Mouse (Mus musculus) limb, embryonic 11.5 days (tissue): Measurements from ENCODE around the gene Sox18. TPM values are rescaled to one million over a fixed set of nuclear protein-coding genes. Genes with fewer than 3 reads are reported as not detected.

Source experiments
- ATAC-seq: fragments of 200-750 bp; cut with Nextera tagmentation; 2 replicates; pipeline ENCODE4 v1.8.0; 2017; ENCODE audit warnings: low read depth; ENCODE audit not compliant: insufficient number of reproducible peaks, low FRiP score, low TSS enrichment
- DNase-seq: peaks from one replicate; pipeline ENCODE4 v3.0.0-alpha.2; 2015; ENCODE audit warnings: low spot score
- H3K27ac ChIP-seq: fragments of 300-500 bp; sonication (generic); replicated peaks from 2 replicates; pipeline ENCODE4 v1.5.1; 2014; ENCODE audit warnings: low read depth, mild to moderate bottlenecking, low read length
- H3K27me3 ChIP-seq: fragments of 300-500 bp; sonication (generic); 2 replicates; pipeline ENCODE4 v1.6.1; 2014; ENCODE audit warnings: mild to moderate bottlenecking, low read length, mixed read lengths; ENCODE audit not compliant: control insufficient read depth, insufficient read depth
- H3K36me3 ChIP-seq: fragments of 300-500 bp; sonication (generic); 2 replicates; pipeline ENCODE4 v1.6.1; 2014; ENCODE audit warnings: mild to moderate bottlenecking, low read length, moderate library complexity, mixed read lengths; ENCODE audit not compliant: control insufficient read depth, insufficient read depth
- H3K4me1 ChIP-seq: fragments of 300-500 bp; sonication (generic); 2 replicates; pipeline ENCODE4 v1.6.1; 2014; ENCODE audit warnings: low read length, mixed read lengths; ENCODE audit not compliant: control insufficient read depth, insufficient read depth
- H3K4me2 ChIP-seq: fragments of 300-500 bp; sonication (generic); 2 replicates; pipeline ENCODE4 v1.6.1; 2014; ENCODE audit warnings: low read depth, mild to moderate bottlenecking, moderate library complexity; ENCODE audit not compliant: severe bottlenecking
- H3K4me3 ChIP-seq: fragments of 300-500 bp; sonication (generic); 2 replicates; pipeline ENCODE4 v1.5.1; 2014; ENCODE audit warnings: low read depth, low read length
- H3K9ac ChIP-seq: fragments of 300-500 bp; sonication (generic); 2 replicates; pipeline ENCODE4 v1.6.1; 2014; ENCODE audit warnings: mild to moderate bottlenecking, low read length
- H3K9me3 ChIP-seq: fragments of 300-500 bp; sonication (generic); 2 replicates; pipeline ENCODE4 v1.6.1; 2016; ENCODE audit warnings: low read length; ENCODE audit not compliant: control insufficient read depth
- polyA plus RNA-seq: library from polyadenylated mRNA; unstranded; fragments of >200 nt; fragmentation: Nextera tagmentation; extraction: Ambion mirVana; gene quantifications from 2 replicates; pipeline ENCODE4 v1.2.1, GENCODE M21; 2014

Gene Sox18
- polyA plus RNA-seq, 1 experiment from 2014 or later: 21.4 TPM

DNA sequence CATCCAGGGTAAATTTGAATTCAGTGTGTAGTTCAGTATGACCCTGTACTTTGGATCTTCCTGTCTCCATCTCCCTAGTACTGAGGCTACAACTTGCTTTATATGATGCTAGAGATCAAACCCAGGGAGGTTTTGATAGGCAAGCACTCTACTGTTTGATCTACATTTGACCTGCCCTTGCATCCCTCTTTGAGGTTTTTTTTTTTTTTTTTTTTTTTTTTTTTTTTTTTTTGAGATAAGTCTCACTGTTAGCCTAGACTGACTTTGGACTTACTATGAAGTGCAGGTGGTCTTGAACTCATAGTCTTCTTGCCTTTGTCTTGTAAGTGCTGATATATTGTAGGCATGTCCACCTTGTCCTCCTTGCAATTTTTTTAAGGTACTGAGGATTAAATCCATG, 43.0 kb downstream of the Sox18 start:
- Histone ChIP-seq H3K4me3 (no peak overlapping the region), H3K36me3 (peaks cover 5% of the 10 kb centered on the region), H3K9me3 (no peaks in the 10 kb centered on the region), H3K27ac (no peak overlapping the region), H3K4me1 (no peaks in the 10 kb centered on the region), H3K27me3 (no peaks in the 10 kb centered on the region), H3K4me2 (no peak overlapping the region), H3K9ac (no peak overlapping the region)
- DNase-seq (no peak), ATAC-seq (no peak)

DNA sequence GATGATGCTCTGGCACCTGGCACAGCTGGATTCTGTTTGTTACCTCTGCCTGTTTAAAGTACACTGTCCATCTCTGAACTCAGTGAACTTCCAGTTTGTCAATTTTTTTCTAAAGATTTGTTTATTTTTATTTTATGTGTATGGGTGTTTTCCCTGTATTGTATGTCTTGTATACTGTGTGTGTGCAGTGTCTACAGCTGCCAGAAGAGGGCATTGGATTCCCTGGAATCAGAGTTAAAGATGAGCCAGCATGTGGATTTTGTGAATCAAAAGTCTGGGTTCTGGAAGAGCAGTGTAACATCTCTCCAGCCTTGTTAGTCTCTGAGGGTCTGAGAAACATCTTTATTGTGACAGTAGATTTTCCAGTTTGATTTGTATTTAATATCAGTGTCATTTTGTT, 48.0 kb downstream of the Sox18 start:
- no peak overlapping the region for H3K4me2 ChIP-seq
- H3K9ac ChIP-seq: no peak overlapping the region
- peaks cover 15% of the 10 kb centered on the region for H3K36me3 ChIP-seq
- no peaks in the 10 kb centered on the region for H3K4me1 ChIP-seq
- ATAC-seq (no peak), DNase-seq (peak; percentile 38)
- H3K27ac ChIP-seq: no peak overlapping the region
- no peak overlapping the region for H3K4me3 ChIP-seq
- H3K27me3 ChIP-seq: no peaks in the 10 kb centered on the region
- no peaks in the 10 kb centered on the region for H3K9me3 ChIP-seq

Other genes with a start within 250 kb of the Sox18 start
- 9.8 and 10.1 TPM in 2 replicates for gene Zbtb46, start 212.2 kb downstream of the Sox18 start, polyA plus RNA-seq
- 0.08 and 0.21 TPM in 2 replicates for gene Abhd16b, start 178.4 kb downstream of the Sox18 start, polyA plus RNA-seq
- 165 and 175 TPM in 2 replicates for gene Tpd52l2, start 174.5 kb downstream of the Sox18 start, polyA plus RNA-seq
- gene Dnajc5, start 151.2 kb downstream of the Sox18 start, polyA plus RNA-seq: 75.3 and 80.9 TPM in 2 replicates
- 34.4 and 39.7 TPM in 2 replicates for gene Uckl1, start 86.7 kb downstream of the Sox18 start, polyA plus RNA-seq
- 78.7 and 82.5 TPM in 2 replicates for gene Prpf6, start 79.8 kb downstream of the Sox18 start, polyA plus RNA-seq
- gene Zfp512b, start 78.8 kb downstream of the Sox18 start, polyA plus RNA-seq: 30.9 and 41.1 TPM in 2 replicates
- gene Samd10, start 72.4 kb downstream of the Sox18 start, polyA plus RNA-seq: 14.9 and 17.7 TPM in 2 replicates
- 0.68 and 0.88 TPM in 2 replicates for gene Gm29797, start 14.6 kb downstream of the Sox18 start, polyA plus RNA-seq
- gene Tcea2, start 8.7 kb upstream of the Sox18 start, polyA plus RNA-seq: 23.2 and 25.2 TPM in 2 replicates
- 92.5 and 97.1 TPM in 2 replicates for gene Rgs19, start 22.3 kb upstream of the Sox18 start, polyA plus RNA-seq
- not detected in 2 replicates for gene Lkaaear1, start 26.8 kb upstream of the Sox18 start, polyA plus RNA-seq
- gene Oprl1, start 43.4 kb upstream of the Sox18 start, polyA plus RNA-seq: 0.69 and 1.0 TPM in 2 replicates
- gene Myt1, start 91.7 kb upstream of the Sox18 start, polyA plus RNA-seq: 0.08 and 0.23 TPM in 2 replicates
- gene Pcmtd2, start 166.2 kb upstream of the Sox18 start, polyA plus RNA-seq: 42.6 and 44.1 TPM in 2 replicates
- gene Polr3k, start 192.7 kb upstream of the Sox18 start, polyA plus RNA-seq: 97.2 and 102 TPM in 2 replicates